Mouse (Mus musculus) cortical plate, adult 2 months (tissue): ENCODE measurements at regions not wholly inside any gene's neighbourhood (a gene's known extent, or its start where the extent isn't known, plus 50 kb on each side); places are given as distances from the start of the nearest gene placed in this dataset.

ENCODE experiments used
- H3K27ac ChIP-seq: fragments of 200-500 bp; 2 replicates; pipeline ENCODE4 v1.5.1; 2012; ENCODE audit warnings: low read length, control low read depth, inconsistent platforms; ENCODE audit not compliant: insufficient read depth
- H3K4me1 ChIP-seq: fragments of 200-500 bp; 2 replicates; pipeline ENCODE4 v1.6.1; 2011; ENCODE audit warnings: low read length; ENCODE audit not compliant: control insufficient read depth, insufficient read depth
- H3K4me3 ChIP-seq: fragments of 200-500 bp; 2 replicates; pipeline ENCODE4 v1.5.1; 2011; ENCODE audit warnings: mild to moderate bottlenecking, low read length, control low read depth; ENCODE audit not compliant: insufficient read depth
- CTCF ChIP-seq: fragments of 200-500 bp; IDR thresholded peaks from 2 replicates; pipeline ENCODE4 v1.5.1; 2011; ENCODE audit warnings: mild to moderate bottlenecking, control low read depth, low read length; ENCODE audit not compliant: insufficient read depth; ENCODE audit errors: extremely low read depth
- POLR2A ChIP-seq: fragments of 200-500 bp; IDR thresholded peaks from 2 replicates; pipeline ENCODE4 v1.6.1; 2011; ENCODE audit warnings: mild to moderate bottlenecking, low read length, control low read depth; ENCODE audit not compliant: insufficient read depth; ENCODE audit errors: extremely low read depth

- no peaks in the 10 kb centered on the region for H3K4me1 ChIP-seq
- H3K4me3 ChIP-seq = no peak overlapping the region
- TF ChIP-seq CTCF = no peak
- TF ChIP-seq POLR2A = no peak
- no peak overlapping the region for H3K27ac ChIP-seq
These were observed 73.9 kb upstream of the Rnd3 start for GRCm38 (mm10) chr2:51222851-51223250.

- TF ChIP-seq POLR2A = no peak
- no peak for TF ChIP-seq CTCF
- H3K4me3 ChIP-seq = no peak overlapping the region
- H3K4me1 ChIP-seq = no peaks in the 10 kb centered on the region
- no peak overlapping the region for H3K27ac ChIP-seq
These were observed 70.8 kb upstream of the Rnd3 start for GRCm38 (mm10) chr2:51219714-51220113.

- Histone ChIP-seq H3K27ac (no peak overlapping the region), H3K4me1 (no peaks in the 10 kb centered on the region), H3K4me3 (no peak overlapping the region)
- no peak for TF ChIP-seq POLR2A
- no peak for TF ChIP-seq CTCF
These were observed 58.5 kb upstream of the Rnd3 start for GRCm38 (mm10) chr2:51207150-51208022.

- no peak overlapping the region for H3K4me3 ChIP-seq
- no peak overlapping the region for H3K27ac ChIP-seq
- no peak for TF ChIP-seq POLR2A
- TF ChIP-seq CTCF = no peak
- no peaks in the 10 kb centered on the region for H3K4me1 ChIP-seq
These were observed 57.4 kb upstream of the Rnd3 start for GRCm38 (mm10) chr2:51206332-51206731.
